Mouse (Mus musculus) limb, embryonic 10.5 days (tissue): ENCODE measurements around the gene Mmp25. TPM values are rescaled to one million over a fixed set of nuclear protein-coding genes. Genes with fewer than 3 reads are reported as not detected.
A peak's percentile ranks its signal among the peaks of the same experiment; 100 is the strongest.

Experiments used
- DNase-seq: peaks from one replicate; pipeline ENCODE4 v3.0.0-alpha.2; 2017; ENCODE audit warnings: low spot score
- H3K27ac ChIP-seq: fragments of 300-500 bp; sonication (generic); 2 replicates; pipeline ENCODE4 v1.5.1; 2016; ENCODE audit warnings: mild to moderate bottlenecking
- H3K27me3 ChIP-seq: fragments of 300-500 bp; sonication (generic); 2 replicates; pipeline ENCODE4 v1.6.1; 2016; ENCODE audit warnings: low read depth, mild to moderate bottlenecking; ENCODE audit not compliant: poor library complexity, severe bottlenecking
- H3K36me3 ChIP-seq: fragments of 300-500 bp; sonication (generic); 2 replicates; pipeline ENCODE4 v1.6.1; 2016; ENCODE audit warnings: mild to moderate bottlenecking, moderate library complexity
- H3K4me1 ChIP-seq: fragments of 300-500 bp; sonication (generic); 2 replicates; pipeline ENCODE4 v1.6.1; 2016
- H3K4me3 ChIP-seq: fragments of 300-500 bp; sonication (generic); 2 replicates; pipeline ENCODE4 v1.5.1; 2016; ENCODE audit warnings: mild to moderate bottlenecking, moderate library complexity
- H3K9me3 ChIP-seq: fragments of 300-500 bp; sonication (generic); replicated peaks from 2 replicates; pipeline ENCODE4 v1.6.1; 2016; ENCODE audit warnings: mild to moderate bottlenecking
- WGBS: fragments of 180-500 bp; shearing (Covaris S2); methylation state at CpG from one replicate; pipeline ENCODE4 v1.1.7; 2016; 5-methylcytosine and 5-hydroxymethylcytosine counted together
- polyA plus RNA-seq: library from polyadenylated mRNA; unstranded; fragments of >200 nt; fragmentation: Nextera tagmentation; extraction: Ambion mirVana; gene quantifications from 2 replicates; pipeline ENCODE4 v1.2.1, GENCODE M21; 2016

Mmp25 gene
- polyA plus RNA-seq, 1 experiment from 2014 or later: 1.1 TPM

GRCm38 (mm10) chr17:23675564-23676281, 30.6 kb upstream of the Mmp25 start:
- peaks cover 62% of the 10 kb centered on the region for H3K4me1 ChIP-seq
- H3K27ac ChIP-seq: no peak overlapping the region
- WGBS: 9% methylated on average over 15 of the region's 15 CpGs
- peak overlapping the region; percentile 58 for H3K4me3 ChIP-seq
- peaks cover 60% of the 10 kb centered on the region for H3K27me3 ChIP-seq
- H3K36me3 ChIP-seq: peaks cover 1% of the 10 kb centered on the region
- H3K9me3 ChIP-seq: no peaks in the 10 kb centered on the region
- peak; percentile 51 for DNase-seq

- Histone ChIP-seq H3K36me3 (peaks cover 7% of the 10 kb centered on the region), H3K9me3 (no peaks in the 10 kb centered on the region), H3K4me3 (peak overlapping the region; percentile 68; the same call in 1 of the 2 replicates), H3K27me3 (peaks cover 54% of the 10 kb centered on the region), H3K27ac (no peak overlapping the region), H3K4me1 (peaks cover 62% of the 10 kb centered on the region)
- WGBS: 25% methylated on average over 5 of the region's 5 CpGs
- no peak for DNase-seq
These were observed 30.1 kb upstream of the Mmp25 start for GRCm38 (mm10) chr17:23675127-23675526.

- no peak for DNase-seq
- H3K27me3 ChIP-seq: peaks cover 47% of the 10 kb centered on the region
- H3K27ac ChIP-seq: peak overlapping the region; percentile 93; the same call in 1 of the 2 replicates
- H3K4me1 ChIP-seq: peaks cover 58% of the 10 kb centered on the region
- WGBS: 34% methylated on average over 9 of the region's 9 CpGs
- no peaks in the 10 kb centered on the region for H3K9me3 ChIP-seq
- H3K36me3 ChIP-seq: peaks cover 15% of the 10 kb centered on the region
- H3K4me3 ChIP-seq: peak overlapping the region; percentile 68
These were observed 29.3 kb upstream of the Mmp25 start for GRCm38 (mm10) chr17:23674271-23674952.

- H3K27ac ChIP-seq: peak within 1 kb of the TSS; percentile 93
- peak; percentile 92 for DNase-seq
- H3K4me1 ChIP-seq: peaks cover 53% of the 10 kb centered on the region
- WGBS: under 1% methylated on average over 45 of the region's 45 CpGs
- H3K4me3 ChIP-seq: peak within 1 kb of the TSS; percentile 68
- H3K27me3 ChIP-seq: peaks cover 39% of the 10 kb centered on the region
- peaks cover 23% of the 10 kb centered on the region for H3K36me3 ChIP-seq
- H3K9me3 ChIP-seq: no peaks in the 10 kb centered on the region
These were observed 28.5 kb upstream of the Mmp25 start, which contains the start of the genes Hcfc1r1 and Thoc6 for GRCm38 (mm10) chr17:23673424-23674073. TSS of gene Hcfc1r1 (plus strand) at chr17:23673596. TSS of gene Thoc6 (minus strand) at chr17:23673882.

- H3K27ac ChIP-seq: no peak overlapping the region
- H3K27me3 ChIP-seq: peaks cover 31% of the 10 kb centered on the region
- H3K4me1 ChIP-seq: peaks cover 53% of the 10 kb centered on the region
- H3K4me3 ChIP-seq: peak overlapping the region; percentile 68
- no peak for DNase-seq
- no peaks in the 10 kb centered on the region for H3K9me3 ChIP-seq
- 70% methylated on average over 3 of the region's 3 CpGs for WGBS
- peaks cover 31% of the 10 kb centered on the region for H3K36me3 ChIP-seq
These were observed 27.7 kb upstream of the Mmp25 start for GRCm38 (mm10) chr17:23672761-23673160.

GRCm38 (mm10) chr17:23671519-23671918, 26.4 kb upstream of the Mmp25 start:
- H3K27me3 ChIP-seq: peaks cover 25% of the 10 kb centered on the region
- H3K27ac ChIP-seq: no peak overlapping the region
- no peak overlapping the region for H3K4me3 ChIP-seq
- WGBS: 88% methylated on average over 3 of the region's 3 CpGs
- no peak for DNase-seq
- no peaks in the 10 kb centered on the region for H3K9me3 ChIP-seq
- peaks cover 46% of the 10 kb centered on the region for H3K4me1 ChIP-seq
- H3K36me3 ChIP-seq: peaks cover 43% of the 10 kb centered on the region

- no peak overlapping the region for H3K4me3 ChIP-seq
- H3K4me1 ChIP-seq: peaks cover 43% of the 10 kb centered on the region
- H3K27ac ChIP-seq: no peak overlapping the region
- no peak for DNase-seq
- H3K36me3 ChIP-seq: peaks cover 48% of the 10 kb centered on the region
- 90% methylated on average over 7 of the region's 7 CpGs for WGBS
- H3K27me3 ChIP-seq: peaks cover 16% of the 10 kb centered on the region
- H3K9me3 ChIP-seq: no peaks in the 10 kb centered on the region
These were observed 25.5 kb upstream of the Mmp25 start for GRCm38 (mm10) chr17:23670516-23671074.

GRCm38 (mm10) chr17:23665511-23665910, 20.4 kb upstream of the Mmp25 start:
- WGBS: 81% methylated on average over 14 of the region's 14 CpGs
- Histone ChIP-seq H3K4me3 (no peak overlapping the region), H3K4me1 (peaks cover 24% of the 10 kb centered on the region), H3K27ac (peak overlapping the region; percentile 32; the same call in 1 of the 2 replicates), H3K27me3 (peaks cover 34% of the 10 kb centered on the region), H3K9me3 (no peaks in the 10 kb centered on the region), H3K36me3 (peaks cover 45% of the 10 kb centered on the region)
- no peak for DNase-seq

- Histone ChIP-seq H3K36me3 (peaks cover 35% of the 10 kb centered on the region), H3K4me1 (peaks cover 27% of the 10 kb centered on the region), H3K9me3 (no peaks in the 10 kb centered on the region), H3K27me3 (peaks cover 43% of the 10 kb centered on the region), H3K27ac (no peak overlapping the region), H3K4me3 (no peak overlapping the region)
- WGBS: 14% methylated on average over 5 of the region's 5 CpGs
- peak; percentile 53 for DNase-seq
These were observed 19.5 kb upstream of the Mmp25 start for GRCm38 (mm10) chr17:23664556-23665021.

- peaks cover 27% of the 10 kb centered on the region for H3K4me1 ChIP-seq
- H3K36me3 ChIP-seq: peaks cover 5% of the 10 kb centered on the region
- H3K27me3 ChIP-seq: peaks cover 52% of the 10 kb centered on the region
- WGBS: 3% methylated on average over 9 of the region's 9 CpGs
- peak; percentile 63 for DNase-seq
- H3K4me3 ChIP-seq: no peak overlapping the region
- no peaks in the 10 kb centered on the region for H3K9me3 ChIP-seq
- no peak overlapping the region for H3K27ac ChIP-seq
These were observed 16.4 kb upstream of the Mmp25 start for GRCm38 (mm10) chr17:23661526-23661925.

- no peak for DNase-seq
- Histone ChIP-seq H3K4me1 (peaks cover 24% of the 10 kb centered on the region), H3K4me3 (no peak overlapping the region), H3K36me3 (no peaks in the 10 kb centered on the region), H3K9me3 (no peaks in the 10 kb centered on the region), H3K27ac (no peak overlapping the region), H3K27me3 (peaks cover 52% of the 10 kb centered on the region)
- 4% methylated on average over 14 of the region's 14 CpGs for WGBS
These were observed 15.8 kb upstream of the Mmp25 start for GRCm38 (mm10) chr17:23660876-23661200.

- Histone ChIP-seq H3K9me3 (no peaks in the 10 kb centered on the region), H3K36me3 (no peaks in the 10 kb centered on the region), H3K4me3 (peak within 1 kb of the TSS; percentile 6; the same call in 1 of the 2 replicates), H3K27ac (no peak within 1 kb of the TSS), H3K27me3 (peaks cover 52% of the 10 kb centered on the region), H3K4me1 (peaks cover 18% of the 10 kb centered on the region)
- 4% methylated on average over 27 of the region's 27 CpGs for WGBS
- peak; percentile 68 for DNase-seq
These were observed 15.2 kb upstream of the Mmp25 start, which contains the start of gene Bicdl2 for GRCm38 (mm10) chr17:23660117-23660875. TSS of gene Bicdl2 (plus strand) at chr17:23660506.
